Mouse (Mus musculus): ENCODE measurements at regions not wholly inside any gene's neighbourhood (a gene's known extent, or its start where the extent isn't known, plus 50 kb on each side); places are given as distances from the start of the nearest gene placed in this dataset.
A peak's percentile ranks its signal among the peaks of the same experiment; 100 is the strongest.
"Not testable (repeated sequence)": the region's sequence is repeated elsewhere in the genome, so short reads cannot be mapped to it uniquely, and the experiment has no call there.

DNA sequence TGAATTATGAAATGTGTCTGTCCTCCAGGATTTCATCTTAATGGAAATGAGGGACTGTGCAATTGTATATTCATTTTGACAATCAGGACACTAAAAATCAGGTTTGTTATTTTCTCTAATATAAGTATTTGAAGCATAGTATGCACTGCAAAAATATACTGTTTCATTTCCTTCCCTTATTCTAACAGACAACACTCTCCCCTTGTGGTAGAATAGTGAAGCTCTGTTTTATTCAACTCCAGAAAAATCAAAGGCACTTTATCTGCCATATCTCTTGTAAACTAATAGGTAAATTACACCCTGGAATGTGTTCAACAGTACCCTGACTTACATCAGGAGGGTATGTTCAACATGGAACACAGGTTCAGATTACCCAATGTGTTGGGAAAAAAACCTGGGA lies 137.7 kb upstream of the Zfp960 start:
- Histone ChIP-seq H3K4me1 (ENCODE audit: insufficient read depth) (no peaks in the 10 kb centered on the region), H3K27me3 (ENCODE audit: insufficient read depth, low read length) (no peaks in the 10 kb centered on the region), H3K4me3 (ENCODE audit: low read depth, low read length) (no peak overlapping the region), H3K9me3 (ENCODE audit: low read length) (no peaks in the 10 kb centered on the region), H3K36me3 (ENCODE audit: insufficient read depth) (no peaks in the 10 kb centered on the region), H3K9ac (no peak overlapping the region), H3K4me2 (ENCODE audit: low read depth) (no peak overlapping the region), H3K27ac (ENCODE audit: low read depth, low read length) (no peak overlapping the region)
- ATAC-seq, result peak; percentile 73
- DNase-seq, result peak; percentile 31
- peak; percentile 79 for TF ChIP-seq CTCF (IDR thresholded peaks at IDR 0.05; ENCODE audit: low read depth)

DNA sequence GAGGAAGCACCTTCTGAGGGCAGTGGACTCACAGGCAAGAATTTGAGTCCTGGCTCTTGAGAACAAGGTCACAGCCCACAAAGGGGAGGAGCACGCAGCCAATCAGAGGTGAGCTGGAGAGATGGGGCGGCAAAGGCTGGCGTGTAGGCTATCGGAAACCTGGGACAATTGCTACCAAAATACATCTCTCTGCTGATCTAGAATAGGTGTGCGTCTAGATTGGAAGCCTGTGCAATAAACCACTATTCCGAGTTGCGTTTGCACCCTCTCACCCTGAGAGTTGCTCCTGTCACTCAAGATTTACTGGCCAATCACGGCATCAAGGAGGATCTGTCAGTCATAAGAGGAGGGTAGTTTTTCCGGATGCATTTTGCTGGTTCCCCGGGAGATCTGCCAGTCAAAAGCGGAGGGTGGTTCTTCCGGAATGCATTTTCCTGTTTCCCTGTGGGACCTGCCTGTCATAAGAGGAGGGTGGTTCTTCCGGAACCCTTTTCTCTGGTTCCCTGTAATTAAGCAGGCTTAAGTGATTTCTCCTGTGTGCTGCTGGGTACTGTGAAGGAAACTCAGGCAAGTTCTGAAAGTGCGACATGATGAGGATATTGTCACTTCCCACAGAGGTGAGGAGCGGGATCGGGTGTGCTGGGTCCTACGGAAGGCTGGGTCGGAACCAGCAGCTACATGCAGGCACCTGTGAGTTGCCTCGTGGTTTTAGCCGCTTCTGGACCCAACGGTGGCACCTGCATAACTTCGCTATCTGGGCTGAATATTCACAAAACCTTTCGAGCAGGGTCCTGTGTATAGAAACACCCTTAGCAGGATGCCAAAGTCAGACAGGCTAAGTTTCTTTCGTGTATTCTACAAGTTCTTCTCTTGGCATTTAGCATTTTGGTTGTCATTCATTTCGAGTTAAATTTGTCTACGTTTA lies 112.6 kb upstream of the Zfp960 start:
- H3K36me3 ChIP-seq (ENCODE audit: insufficient read depth); H3K4me1 ChIP-seq (ENCODE audit: insufficient read depth); H3K9me3 ChIP-seq (ENCODE audit: low read length); H3K27me3 ChIP-seq (ENCODE audit: insufficient read depth, low read length): not testable (repeated sequence)
- Histone ChIP-seq H3K4me2 (ENCODE audit: low read depth) (peak overlapping the region; percentile 41), H3K27ac (ENCODE audit: low read depth, low read length) (peak overlapping the region; percentile 66), H3K9ac (peak overlapping the region; percentile 34), H3K4me3 (ENCODE audit: low read depth, low read length) (peak overlapping the region; percentile 45)
- 0 out of 2 replicates have a peak, but pooled peaks have one; percentile 4 for TF ChIP-seq CTCF (IDR thresholded peaks at IDR 0.05; ENCODE audit: low read depth)
- WGBS, result 1% methylated on average over 22 of the region's 26 CpGs
- ATAC-seq, result peak; percentile 100
- peak; percentile 96 for DNase-seq

DNA sequence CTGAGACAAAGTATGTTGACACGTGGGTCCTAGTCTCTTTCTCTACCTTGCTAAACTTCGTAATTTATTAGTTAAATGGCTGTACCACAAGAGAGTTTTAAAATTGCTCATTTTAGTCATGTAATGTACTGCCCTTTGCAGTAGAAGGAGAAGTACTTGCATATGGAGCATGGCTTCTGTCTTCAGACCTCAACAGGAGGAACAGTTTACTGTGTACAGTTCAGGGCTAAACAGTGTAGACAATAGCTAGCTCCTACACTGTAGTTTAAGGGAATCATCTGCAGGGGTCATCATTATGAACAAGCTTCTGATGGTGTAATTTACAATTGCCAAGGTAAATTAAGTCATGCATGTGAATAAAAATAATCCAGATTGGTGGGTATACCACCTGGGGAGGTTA lies 111.8 kb upstream of the Zfp960 start:
- not testable (repeated sequence) for ATAC-seq

DNA sequence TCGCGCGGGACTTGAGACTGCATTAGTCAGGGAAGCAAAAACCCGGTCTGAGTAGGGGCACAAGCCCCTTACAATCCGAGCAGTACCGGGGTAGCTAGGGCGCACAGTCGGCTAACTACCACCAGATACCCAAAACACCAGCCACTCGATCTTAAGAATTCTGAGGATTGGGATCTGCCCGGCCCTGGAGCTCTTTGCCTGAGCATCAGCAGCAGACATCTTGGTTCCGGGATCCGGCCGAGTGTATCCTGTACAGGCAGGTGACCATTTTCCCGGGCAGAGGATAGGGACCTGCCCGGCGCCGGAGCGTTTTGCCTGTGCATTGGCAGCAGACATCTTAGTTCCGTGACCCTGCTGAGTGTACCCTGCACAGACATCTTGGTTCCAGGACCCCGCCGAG lies 66.7 kb upstream of the Zfp960 start:
- not testable (repeated sequence) for H3K36me3 ChIP-seq (ENCODE audit: insufficient read depth); H3K27me3 ChIP-seq (ENCODE audit: insufficient read depth, low read length); H3K4me1 ChIP-seq (ENCODE audit: insufficient read depth); H3K9me3 ChIP-seq (ENCODE audit: low read length); H3K4me2 ChIP-seq (ENCODE audit: low read depth); H3K27ac ChIP-seq (ENCODE audit: low read depth, low read length); DNase-seq; H3K9ac ChIP-seq; H3K4me3 ChIP-seq (ENCODE audit: low read depth, low read length); ATAC-seq
- WGBS, result 89% methylated on average over 21 of the region's 21 CpGs

More for the DNA sequence above, 111.8 kb upstream of the Zfp960 start:
- Histone ChIP-seq H3K4me3 (ENCODE audit: low read depth, low read length) (peak overlapping the region; percentile 45), H3K4me2 (ENCODE audit: low read depth) (peak overlapping the region; percentile 41)
- H3K4me1 ChIP-seq (ENCODE audit: insufficient read depth); H3K9ac ChIP-seq; DNase-seq; H3K27me3 ChIP-seq (ENCODE audit: insufficient read depth, low read length); H3K9me3 ChIP-seq (ENCODE audit: low read length); H3K27ac ChIP-seq (ENCODE audit: low read depth, low read length); H3K36me3 ChIP-seq (ENCODE audit: insufficient read depth): not testable (repeated sequence)
- WGBS, result 39% methylated on average over 2 of the region's 2 CpGs

DNA sequence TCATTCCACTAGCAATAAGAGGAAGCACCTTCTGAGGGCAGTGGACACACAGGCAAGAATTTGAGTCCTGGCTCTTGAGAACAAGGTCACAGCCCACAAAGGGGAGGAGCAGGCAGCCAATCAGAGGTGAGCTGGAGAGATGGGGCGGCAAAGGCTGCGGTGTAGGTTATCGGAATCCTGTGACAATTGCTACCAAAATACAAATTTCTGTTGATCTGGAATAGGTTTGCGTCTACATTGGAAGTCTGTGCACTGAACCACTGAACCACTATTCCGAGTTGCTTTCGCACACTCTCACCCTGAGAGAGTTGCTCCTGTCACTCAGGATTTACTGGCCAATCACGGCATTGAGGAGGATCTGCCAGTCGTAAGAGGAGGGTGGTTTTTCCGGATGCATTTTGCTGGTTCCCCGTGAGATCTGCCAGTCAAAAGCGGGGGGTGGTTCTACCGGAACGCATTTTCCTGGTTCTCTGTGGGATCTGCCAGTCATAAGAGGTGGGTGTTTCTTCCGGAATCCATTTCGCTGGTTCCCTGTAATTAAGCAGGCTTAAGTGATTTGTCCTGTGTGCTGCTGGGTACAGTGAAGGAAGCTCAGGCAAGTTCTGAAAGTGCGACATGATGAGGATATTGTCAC lies 59.2 kb upstream of the Zfp960 start:
- WGBS, result 4% methylated on average over 16 of the region's 16 CpGs
- H3K9me3 ChIP-seq (ENCODE audit: low read length); H3K36me3 ChIP-seq (ENCODE audit: insufficient read depth); H3K27ac ChIP-seq (ENCODE audit: low read depth, low read length); H3K4me1 ChIP-seq (ENCODE audit: insufficient read depth); H3K27me3 ChIP-seq (ENCODE audit: insufficient read depth, low read length): not testable (repeated sequence)
- Histone ChIP-seq H3K4me3 (ENCODE audit: low read depth, low read length) (peak overlapping the region; percentile 44), H3K9ac (peak overlapping the region; percentile 52; the same call in 1 of the 2 replicates), H3K4me2 (ENCODE audit: low read depth) (peak overlapping the region; percentile 52)
- DNase-seq (peak; percentile 95), ATAC-seq (peak; percentile 100)

DNA sequence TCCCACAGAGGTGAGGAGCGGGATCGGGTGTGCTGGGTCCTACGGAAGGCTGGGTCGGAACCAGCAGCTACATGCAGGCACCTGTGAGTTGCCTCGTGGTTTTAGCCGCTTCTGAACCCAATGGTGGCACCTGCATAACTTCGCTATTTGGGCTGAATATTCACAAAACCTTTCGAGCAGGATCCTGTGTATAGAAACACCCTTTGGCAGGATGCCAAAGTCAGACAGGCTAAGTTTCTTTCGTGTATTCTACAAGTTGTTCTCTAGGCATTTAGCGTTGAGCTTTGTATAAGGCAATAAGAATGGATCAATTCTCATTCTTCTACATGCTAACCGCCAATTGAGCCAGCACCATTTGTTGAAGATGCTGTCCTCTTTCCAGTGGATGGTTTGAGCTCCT lies 58.6 kb upstream of the Zfp960 start:
- not testable (repeated sequence) for H3K9me3 ChIP-seq (ENCODE audit: low read length); ATAC-seq; H3K4me1 ChIP-seq (ENCODE audit: insufficient read depth); H3K36me3 ChIP-seq (ENCODE audit: insufficient read depth); H3K27ac ChIP-seq (ENCODE audit: low read depth, low read length); H3K27me3 ChIP-seq (ENCODE audit: insufficient read depth, low read length)
- Histone ChIP-seq H3K4me2 (ENCODE audit: low read depth) (peak overlapping the region; percentile 52), H3K9ac (peak overlapping the region; percentile 52), H3K4me3 (ENCODE audit: low read depth, low read length) (peak overlapping the region; percentile 44)
- DNase-seq, result peak; percentile 68
- 6% methylated on average over 8 of the region's 11 CpGs for WGBS
